Mouse (Mus musculus) megakaryocyte, adult 5-6 weeks (primary cell): ENCODE data around the gene Ccnq. TPM values are rescaled to one million over a fixed set of nuclear protein-coding genes. Genes with fewer than 3 reads are reported as not detected.
"Not testable (repeated sequence)": the region's sequence is repeated elsewhere in the genome, so short reads cannot be mapped to it uniquely, and the experiment has no call there.

Experiments used
- ATAC-seq: 2 replicates; pipeline ENCODE4 v1.8.0; 2016; ENCODE audit warnings: mild to moderate bottlenecking, inconsistent platforms; ENCODE audit not compliant: poor library complexity, severe bottlenecking
- total RNA-seq, 2 experiments: library from RNA; stranded (forward) in 1 of 2; stranded (reverse) in 1 of 2; fragments of 153-499, 151-499 nt in 1 of 2; fragments of 221-1000, 200-1000 nt in 1 of 2; gene quantifications; 2 replicates each; pipeline versions ENCODE4 v1.2.3 to v1.2.4; 2015 to 2017

Ccnq gene
- total RNA-seq, 2 experiments from 2014 or later: 21.3 to 22.5 TPM

DNA sequence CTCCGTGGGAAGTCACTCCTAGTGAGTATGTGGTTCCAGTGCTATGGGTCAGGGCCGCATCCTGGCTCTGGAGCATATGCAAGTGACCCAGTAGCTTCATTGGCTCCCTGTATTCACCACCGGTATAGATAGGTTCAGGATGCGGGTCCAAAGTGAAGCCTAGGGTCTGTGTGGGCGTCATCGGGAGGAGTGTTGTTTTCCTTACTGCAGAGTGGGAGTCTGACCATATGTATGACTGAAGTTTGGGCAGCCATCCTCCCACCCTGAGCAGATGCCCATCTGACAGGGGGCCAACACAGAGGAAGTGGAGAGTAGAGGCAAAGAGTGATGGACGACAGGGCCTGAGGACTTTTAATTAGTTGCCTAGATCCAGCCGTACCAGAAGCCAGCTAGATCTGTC, 12.8 kb upstream of the Ccnq start:
- ATAC-seq: no peak

DNA sequence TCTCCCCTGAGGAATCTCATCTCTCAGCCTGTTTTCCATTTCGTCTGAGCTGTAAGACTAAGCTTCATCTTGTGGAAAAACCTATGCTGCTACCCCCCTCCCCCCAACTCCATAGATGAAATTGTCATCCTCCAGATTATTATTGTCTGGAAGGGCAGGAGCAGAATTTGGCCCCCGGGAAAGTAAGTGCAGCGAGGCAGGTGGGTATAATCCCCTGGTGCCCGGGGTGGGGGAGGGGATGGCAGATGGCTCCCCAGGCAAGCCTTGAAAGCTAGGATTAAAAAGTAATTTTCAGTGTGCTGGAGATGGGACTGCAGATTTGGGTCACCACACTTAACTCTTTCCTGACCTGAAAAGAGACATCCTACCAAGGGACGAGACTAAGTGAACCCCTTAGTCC, 10.7 kb upstream of the Ccnq start:
- no peak for ATAC-seq

DNA sequence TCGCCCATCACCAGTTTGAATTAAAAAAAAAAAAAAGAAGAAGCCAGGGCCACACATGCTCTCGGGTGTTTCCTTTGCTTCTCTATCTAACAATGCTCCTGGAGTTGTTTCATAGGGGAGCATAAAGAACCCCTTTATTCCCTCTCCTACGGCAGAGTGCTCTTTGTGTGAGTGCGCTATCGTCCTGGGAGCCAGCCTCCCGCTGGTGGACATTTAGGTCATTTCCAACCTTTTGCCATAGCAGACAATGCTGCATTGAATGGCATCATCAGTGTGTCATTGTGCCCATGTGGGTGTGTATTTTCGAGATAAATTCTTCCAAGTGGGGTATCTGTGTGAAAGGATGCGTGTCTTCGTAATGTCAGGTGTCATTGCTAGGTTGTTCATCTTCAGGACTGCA, 9.6 kb upstream of the Ccnq start:
- ATAC-seq: no peak

DNA sequence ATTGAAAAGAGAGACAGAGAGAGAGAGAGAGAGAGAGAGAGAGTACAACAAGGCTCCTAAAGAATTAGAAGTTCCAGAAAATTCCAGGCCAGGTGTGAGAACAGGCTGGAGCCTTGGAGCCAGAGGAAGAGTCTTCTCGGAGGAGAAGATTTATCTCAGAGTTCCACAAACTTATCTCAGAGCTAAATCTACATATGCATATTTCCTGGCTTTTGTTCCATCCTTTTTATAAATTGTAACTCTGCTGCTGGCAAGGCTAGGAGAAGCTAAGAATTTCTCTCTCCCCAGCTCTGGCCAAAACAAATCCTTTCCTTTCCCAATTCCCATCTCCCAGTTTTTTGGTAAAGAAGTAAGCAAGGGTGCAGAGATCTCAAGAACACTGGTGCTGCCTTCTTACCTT, 3.8 kb upstream of the Ccnq start:
- no peak for ATAC-seq

DNA sequence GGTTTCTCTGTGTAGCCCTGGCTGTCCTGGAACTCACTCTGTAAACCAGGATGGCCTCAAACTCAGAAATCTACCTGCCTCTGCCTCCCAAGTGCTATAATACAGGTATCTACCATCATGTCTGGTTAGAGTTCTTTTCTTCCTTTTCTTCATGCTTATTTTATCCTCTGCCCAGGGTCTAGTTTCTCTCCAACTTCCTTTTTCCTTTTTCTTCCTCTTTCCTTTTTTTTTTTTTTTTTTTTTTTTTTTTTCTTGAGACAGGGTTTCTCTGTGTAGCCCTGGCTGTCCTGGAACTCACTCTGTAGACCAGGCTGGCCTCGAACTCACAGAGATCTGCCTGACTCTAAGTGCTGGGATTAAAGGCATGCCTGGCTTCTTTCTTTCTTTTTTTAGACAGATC, 2.6 kb upstream of the Ccnq start:
- ATAC-seq: not testable (repeated sequence)

DNA sequence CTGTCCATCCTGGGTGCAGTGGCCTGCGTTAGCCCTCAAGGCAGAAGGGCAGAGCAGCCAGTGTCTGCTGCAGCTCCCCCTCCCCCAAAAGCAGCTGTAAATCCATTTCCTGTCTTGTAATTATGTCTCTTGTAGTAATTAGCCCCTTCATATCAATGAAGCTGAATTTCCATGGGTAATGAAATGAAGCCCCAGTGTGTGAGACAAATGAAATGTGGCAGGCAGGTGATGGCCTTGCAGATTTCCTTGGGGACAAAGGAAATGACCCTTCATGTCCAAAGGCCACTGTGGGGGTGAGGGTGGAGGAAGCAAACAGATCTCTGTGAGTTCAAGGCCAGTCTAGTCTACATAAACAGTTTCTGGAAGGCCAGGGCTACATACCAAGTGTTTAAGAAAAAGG, 1.7 kb upstream of the Ccnq start:
- no peak for ATAC-seq

DNA sequence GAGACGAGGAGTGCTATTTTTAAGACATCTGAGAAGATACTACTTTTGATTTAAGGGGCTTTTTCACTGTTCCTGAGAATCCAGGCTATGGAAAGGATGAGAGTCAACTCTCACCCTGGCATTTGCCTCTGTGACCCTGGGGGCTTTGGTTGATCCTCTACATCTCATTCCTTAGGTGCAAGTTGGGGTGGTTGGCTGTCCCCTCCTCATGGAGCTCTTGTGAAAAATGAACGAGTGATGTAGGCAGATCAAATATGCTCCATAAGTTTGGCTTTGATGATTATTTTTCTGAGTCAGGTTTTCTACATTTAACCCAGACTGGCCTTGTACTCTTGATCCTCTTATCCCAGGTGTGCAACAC, 294 bp upstream of the Ccnq start:
- ATAC-seq: no peak

DNA sequence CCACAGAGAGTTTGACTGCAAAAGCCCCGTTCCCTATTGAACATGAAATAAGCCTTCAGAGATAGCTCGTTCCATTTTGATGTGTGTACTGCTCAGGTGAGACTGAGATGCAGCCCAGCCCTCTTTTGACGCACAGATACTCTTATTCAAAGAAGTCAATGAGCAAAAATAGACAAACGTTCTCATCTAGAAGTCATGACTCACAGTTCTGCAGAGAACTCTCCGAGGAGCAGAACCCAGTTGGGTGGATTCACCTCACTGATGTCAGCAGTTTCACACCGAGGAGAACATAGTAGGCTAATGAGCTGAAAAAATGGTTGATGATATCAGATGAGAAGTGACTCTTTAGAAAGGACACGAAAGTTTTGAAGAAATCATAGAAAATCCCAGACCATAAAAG, 5.3 kb downstream of the Ccnq start:
- no peak for ATAC-seq

DNA sequence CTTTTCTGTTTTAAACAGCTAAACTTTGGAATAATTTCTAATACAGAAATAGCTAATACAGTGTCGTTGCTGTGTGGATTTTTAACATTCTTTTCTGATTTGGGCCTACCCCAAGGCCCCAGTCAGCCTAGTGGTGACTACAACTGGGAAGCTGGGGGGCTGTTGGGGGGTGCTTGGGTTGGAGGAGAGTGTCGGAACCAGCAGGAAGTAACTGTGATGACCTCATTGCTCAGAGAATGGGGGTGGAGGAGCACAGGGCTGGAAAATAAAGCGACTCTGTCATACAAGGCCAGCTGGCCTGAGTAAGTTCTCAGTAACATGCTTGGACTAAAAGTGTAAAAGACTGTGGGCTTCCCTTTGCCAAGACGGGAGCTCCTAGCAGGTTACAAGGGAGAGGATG, 6.1 kb downstream of the Ccnq start:
- ATAC-seq: no peak

DNA sequence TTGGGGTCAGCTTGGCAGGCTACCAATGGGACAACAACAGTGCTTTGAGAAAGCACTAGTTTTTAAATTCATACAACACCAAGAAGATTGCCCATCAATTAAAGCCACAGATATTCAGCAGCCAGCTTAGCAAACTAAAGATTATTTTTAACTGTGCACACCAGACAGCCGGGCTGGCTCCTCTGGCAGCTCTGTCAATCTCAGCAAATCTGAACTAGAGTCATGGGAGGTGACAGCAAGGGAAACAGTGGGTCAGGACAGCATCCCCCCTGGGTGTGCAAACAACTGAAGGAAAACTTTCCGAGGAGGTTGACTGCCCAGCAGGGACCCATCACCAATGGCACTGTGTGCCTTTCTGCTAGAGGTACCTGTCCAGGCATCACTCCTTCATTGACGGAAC, 9.1 kb downstream of the Ccnq start:
- ATAC-seq: no peak

DNA sequence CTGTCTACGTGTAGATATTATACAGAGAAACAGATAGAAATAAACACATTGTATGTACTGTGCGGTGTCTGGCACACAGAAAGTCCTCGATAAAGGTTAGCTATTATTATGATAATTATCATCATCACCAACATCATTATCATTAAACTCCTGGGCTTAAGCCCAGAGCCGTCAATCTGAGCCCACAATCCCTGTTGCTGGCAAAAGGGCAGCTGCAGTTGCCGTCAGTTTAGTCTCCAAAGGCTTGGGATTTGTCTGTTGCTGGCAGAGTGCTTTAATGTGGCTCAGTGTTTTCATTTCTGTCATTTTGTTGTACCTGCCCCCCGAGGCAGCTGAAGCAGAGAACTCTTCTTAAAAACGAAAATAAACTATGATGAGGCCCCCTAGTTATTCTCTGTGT, 9.6 kb downstream of the Ccnq start:
- ATAC-seq: no peak

DNA sequence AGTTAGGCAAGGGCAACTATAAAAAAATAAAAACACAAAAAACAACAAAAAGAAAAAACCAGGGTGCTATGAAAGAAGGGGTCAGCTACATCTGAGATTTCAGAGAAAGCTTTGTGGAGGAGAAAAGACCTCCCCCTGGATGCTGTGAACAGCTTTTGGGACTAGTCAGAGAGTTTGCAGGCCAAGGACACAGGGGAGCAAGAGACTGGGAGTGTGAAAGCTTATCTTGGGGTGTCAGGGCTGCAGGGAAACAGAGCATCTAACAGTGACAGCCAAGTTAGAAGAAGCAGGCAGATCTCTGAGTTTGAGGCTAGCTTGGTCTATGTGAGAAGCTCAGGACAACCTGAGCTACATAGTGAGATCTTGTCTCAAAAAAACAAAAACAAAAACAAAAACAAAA, 12.2 kb downstream of the Ccnq start:
- no peak for ATAC-seq

DNA sequence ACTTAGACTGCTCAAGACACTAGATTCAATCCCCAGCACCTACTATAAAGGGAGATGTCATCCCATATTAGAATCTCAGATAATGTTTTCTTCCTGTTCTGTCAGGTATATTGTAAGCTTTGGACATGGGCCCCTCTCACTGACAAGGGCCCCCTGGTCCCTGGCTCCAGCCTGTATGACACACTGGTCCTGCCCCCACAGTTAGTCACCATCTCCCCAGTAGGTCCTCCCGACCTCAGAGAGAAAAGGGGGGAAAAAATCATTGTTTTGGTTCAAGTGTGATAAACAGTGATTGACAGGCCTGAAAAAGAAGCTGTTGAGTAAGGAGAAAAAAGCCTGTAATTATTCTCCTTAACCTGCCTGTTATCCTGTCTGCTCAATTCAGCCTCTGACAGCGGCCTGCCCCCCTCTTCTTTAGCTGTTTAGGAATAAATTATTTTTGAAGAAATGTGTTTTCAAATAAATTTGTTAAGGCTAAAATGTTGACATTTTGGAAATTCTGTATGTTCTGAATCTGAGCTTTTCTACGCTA, 14.6 kb downstream of the Ccnq start:
- ATAC-seq: no peak

DNA sequence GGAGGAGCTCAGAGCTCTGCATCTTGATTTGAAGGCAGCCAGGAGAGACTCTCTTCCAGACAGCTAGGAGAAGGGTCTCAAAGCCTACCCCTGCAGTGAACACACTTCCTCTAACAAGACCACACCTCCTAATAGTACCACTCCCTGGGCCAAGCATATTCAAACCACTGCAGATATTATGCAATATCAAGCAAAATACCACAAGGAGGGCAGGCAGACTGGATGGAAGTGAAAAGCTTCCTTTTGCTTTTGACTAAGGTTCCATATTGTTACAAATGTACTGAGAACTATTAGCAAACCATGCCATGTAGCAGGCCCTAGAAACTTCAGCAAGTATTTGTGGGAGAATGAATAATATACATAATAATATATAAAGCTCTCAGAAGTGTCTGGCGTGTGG, 16.4 kb downstream of the Ccnq start:
- peak; percentile 52 for ATAC-seq

DNA sequence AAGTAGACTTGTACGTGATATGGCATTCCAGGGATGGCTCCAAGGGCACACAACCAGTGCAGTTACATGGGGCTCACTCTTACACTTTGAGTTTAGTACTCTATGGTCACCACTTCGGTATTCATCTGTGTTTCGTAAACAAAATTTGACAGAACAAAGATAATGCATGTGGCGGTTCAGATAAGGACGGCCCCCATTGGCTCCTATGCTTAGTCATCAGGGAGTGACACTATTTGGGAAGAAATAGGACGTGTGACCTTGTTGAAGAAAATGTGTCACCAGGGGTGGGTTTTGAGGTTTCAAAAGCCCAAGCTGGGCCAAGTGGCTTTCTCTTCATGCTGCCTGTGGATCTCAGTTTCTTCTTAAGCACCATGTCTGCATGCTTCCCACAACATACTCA, 18.9 kb downstream of the Ccnq start:
- no peak for ATAC-seq

DNA sequence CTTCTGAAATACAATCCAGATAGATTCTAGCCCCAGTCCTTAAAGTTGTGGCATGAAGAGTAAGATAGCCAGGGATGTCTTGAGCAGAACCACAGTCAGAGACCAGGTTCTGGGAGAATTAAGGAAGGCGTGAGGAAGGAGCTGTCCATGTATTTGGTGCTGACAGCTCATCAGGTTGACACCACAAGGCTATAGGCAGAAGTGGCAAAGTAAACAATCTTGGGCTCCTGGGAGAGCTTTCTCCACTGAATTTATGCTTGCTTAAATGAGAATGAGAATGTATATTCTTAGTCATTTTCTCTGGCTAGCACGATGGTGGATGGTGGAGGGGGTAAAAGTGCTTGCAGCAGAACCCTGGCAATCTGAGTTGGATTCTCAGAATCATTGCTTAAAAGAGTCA, 20.6 kb downstream of the Ccnq start:
- no peak for ATAC-seq

DNA sequence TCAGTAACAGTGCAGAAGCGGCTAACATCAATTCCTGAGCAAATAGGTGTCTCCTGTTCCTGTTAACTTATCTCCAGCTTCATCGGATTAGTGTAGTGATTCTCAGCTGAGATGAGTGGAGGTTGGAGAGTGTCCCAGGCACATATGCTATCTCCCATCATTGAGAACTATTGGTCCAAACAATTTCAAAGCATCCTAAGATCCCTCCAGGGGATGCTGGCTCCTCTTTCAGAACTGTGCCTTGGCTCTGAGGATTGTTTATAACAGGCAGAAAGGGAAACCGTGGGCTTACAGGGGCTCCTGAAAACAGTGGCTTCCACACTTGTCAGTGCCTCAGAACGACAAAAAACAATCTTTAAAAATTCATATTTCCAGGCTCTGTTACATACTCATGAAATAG, 23.5 kb downstream of the Ccnq start:
- no peak for ATAC-seq

DNA sequence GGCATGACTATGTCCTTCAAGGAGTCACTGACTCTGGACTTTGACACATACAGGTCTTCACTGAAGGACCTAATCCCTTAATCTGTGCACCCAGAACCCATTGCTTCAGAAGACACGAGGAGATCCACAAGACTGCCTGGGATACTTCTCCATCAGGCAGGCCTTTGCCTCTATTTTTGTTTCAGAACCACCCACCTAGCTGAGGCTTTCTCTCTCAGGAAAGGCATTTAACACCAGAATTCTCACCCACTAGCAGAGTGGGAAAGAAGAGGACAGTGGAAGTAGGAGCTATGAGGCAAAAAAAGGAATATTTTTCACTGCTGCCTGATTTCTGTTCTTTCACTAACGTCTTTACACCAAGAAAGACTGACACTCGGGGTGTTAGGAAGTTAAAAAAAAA, 25.2 kb downstream of the Ccnq start:
- no peak for ATAC-seq

DNA sequence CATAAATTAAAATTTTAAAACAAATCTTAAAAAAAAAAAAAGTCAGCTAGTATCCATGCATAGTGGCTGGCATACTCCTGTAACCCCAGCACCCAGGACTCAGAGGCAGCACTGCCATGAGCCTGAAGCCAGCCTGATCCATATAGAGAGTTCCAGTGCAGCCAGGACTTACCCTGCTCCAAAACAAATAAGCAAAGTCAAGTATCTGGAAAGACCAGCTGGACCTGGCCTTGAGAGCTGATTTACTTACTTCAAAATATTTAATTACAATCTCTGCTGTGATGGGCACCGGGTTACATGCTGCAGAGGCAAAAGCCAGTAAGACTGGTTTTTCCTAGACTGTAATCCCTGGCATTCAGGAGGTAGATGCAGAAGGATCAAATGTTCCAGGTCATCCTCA, 26.7 kb downstream of the Ccnq start:
- no peak for ATAC-seq

DNA sequence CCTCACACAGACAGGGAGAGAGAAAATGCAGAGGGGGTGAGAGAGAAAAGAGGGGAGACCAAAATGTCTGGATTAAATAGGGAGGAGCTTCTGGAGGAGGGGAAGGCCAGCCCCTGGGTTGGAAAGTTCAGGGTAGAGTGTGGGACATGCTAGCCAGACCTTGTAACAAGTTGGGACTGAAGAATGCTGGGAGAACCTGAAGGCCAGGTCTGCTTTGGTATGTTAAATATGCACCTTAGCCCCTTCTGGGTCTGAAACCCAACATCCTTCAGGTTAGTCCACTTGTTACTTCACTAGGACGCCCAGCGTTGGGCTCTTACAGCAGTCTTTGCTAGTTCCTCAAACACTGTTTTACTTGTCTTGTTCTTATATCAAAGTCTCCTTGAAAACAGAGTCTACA, 30.1 kb downstream of the Ccnq start:
- no peak for ATAC-seq

DNA sequence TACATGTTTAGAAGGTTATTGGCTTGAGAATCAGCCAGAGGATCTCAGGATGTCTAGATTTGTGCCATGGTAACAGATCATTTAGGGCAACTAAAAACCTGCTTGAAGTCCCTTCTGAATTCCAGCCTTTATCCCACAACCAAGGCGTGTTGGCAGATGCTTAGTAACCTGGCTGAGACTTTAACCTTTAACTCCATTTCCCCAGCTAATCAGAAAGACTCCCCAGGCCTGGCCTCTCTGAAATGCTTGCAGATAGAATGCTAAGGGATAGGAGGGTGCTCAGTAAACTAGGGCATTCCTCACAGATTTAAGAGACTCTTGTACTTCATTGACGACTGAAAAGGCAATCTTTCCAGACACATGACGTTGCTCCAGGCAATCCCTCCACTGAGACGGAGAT, 33.9 kb downstream of the Ccnq start:
- no peak for ATAC-seq

DNA sequence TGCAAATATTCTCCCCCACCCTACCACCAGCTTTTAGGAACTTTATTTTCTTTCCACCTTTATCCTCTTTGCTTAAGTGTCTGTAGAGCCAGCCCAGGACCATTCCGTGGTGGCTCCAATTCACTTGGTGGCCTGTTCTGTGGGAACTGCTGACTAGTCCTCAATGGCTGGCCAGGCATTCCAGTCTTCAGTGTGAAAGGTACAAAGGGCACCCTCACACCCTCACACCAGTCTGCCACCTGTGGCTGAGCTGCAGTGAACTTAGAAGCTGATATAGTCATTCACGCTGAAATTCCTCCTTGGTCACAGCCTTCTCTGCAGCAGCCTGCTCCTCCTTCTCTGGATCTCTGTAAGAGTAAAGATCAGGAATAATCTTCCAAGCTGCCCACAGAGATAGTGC, 42.9 kb downstream of the Ccnq start:
- ATAC-seq: no peak

DNA sequence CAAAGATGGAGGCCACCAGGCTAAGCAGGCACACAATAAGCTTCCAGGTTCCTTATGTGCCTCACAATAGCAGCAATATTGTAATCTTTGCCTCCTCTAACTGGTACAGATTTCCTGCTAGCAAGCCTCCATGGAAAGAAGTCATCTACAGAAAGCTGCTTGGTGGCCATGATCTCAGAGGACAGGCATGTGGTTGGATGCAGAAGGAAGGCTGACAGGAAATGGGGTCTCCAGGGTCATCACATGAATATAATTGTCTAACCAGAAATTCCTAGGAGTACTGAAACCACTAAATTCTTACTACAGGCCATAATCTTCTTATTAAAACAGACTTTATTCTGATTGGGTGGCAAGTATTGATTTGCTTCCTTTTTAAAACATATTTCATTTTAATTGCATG, 45.5 kb downstream of the Ccnq start:
- ATAC-seq: no peak

DNA sequence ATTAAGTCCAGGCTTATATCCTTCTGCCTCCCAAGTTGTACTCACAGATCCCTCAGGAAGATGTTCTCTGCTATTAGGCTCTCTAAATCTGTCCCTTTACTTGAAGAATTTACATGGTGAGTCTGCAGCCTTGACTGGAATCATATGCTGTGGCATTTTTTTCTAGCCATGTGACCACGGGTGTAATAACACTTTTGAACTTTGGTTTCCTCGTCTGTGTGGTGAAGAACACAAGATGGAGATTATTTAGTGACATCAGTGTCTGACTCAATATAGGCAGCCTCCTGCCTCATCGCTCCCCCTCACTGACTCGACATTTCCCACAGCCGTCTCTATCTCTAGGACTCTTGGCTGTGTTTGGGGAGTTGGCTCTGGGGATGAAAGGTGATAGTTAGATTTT, 48.4 kb downstream of the Ccnq start:
- ATAC-seq: no peak
